Mouse (Mus musculus): ENCODE data around the gene Hist1h3f.

Hist1h3f gene

GRCm38 (mm10) chr13:23518295-23518603 lies 25.6 kb upstream of the Hist1h3f start:
- DNase-seq (ENCODE audit: inconsistent ontology term) = no peak

GRCm38 (mm10) chr13:23518885-23519284 lies 25.0 kb upstream of the Hist1h3f start:
- peak; percentile 72 for DNase-seq (ENCODE audit: inconsistent ontology term)

- DNase-seq (ENCODE audit: inconsistent ontology term) = peak; percentile 80
Observed at GRCm38 (mm10) chr13:23519416-23519815, 24.4 kb upstream of the Hist1h3f start.

- peak; percentile 55 for DNase-seq (ENCODE audit: inconsistent ontology term)
Observed at GRCm38 (mm10) chr13:23521703-23522102, 22.1 kb upstream of the Hist1h3f start.

- DNase-seq (ENCODE audit: inconsistent ontology term) = no peak
Observed at GRCm38 (mm10) chr13:23523976-23524375, 19.9 kb upstream of the Hist1h3f start.

GRCm38 (mm10) chr13:23524654-23525053 lies 19.2 kb upstream of the Hist1h3f start:
- peak; percentile 62 for DNase-seq (ENCODE audit: inconsistent ontology term)

- DNase-seq (ENCODE audit: inconsistent ontology term) = no peak
Observed at GRCm38 (mm10) chr13:23525901-23526300, 18.0 kb upstream of the Hist1h3f start.

- DNase-seq (ENCODE audit: inconsistent ontology term) = peak; percentile 80
Observed at GRCm38 (mm10) chr13:23526312-23526711, 17.5 kb upstream of the Hist1h3f start.

GRCm38 (mm10) chr13:23529005-23529404 lies 14.8 kb upstream of the Hist1h3f start:
- DNase-seq (ENCODE audit: inconsistent ontology term) = no peak

- DNase-seq (ENCODE audit: inconsistent ontology term) = no peak
Observed at GRCm38 (mm10) chr13:23529480-23530165, 14.2 kb upstream of the Hist1h3f start.

GRCm38 (mm10) chr13:23530181-23530900 lies 13.5 kb upstream of the Hist1h3f start:
- peak; percentile 82 for DNase-seq (ENCODE audit: inconsistent ontology term)

- DNase-seq (ENCODE audit: inconsistent ontology term) = peak; percentile 97
Observed at GRCm38 (mm10) chr13:23530901-23531875, 12.7 kb upstream of the Hist1h3f start, which contains the start of gene Hist1h4h. Hist1h4h (plus strand) TSS chr13:23531050.

GRCm38 (mm10) chr13:23532262-23533075 lies 11.4 kb upstream of the Hist1h3f start:
- DNase-seq (ENCODE audit: inconsistent ontology term) = no peak

GRCm38 (mm10) chr13:23533560-23534367 lies 10.1 kb upstream of the Hist1h3f start, which contains the start of gene Hist1h2af:
Hist1h2af (plus strand) TSS chr13:23533906.
- peak; percentile 84 for DNase-seq (ENCODE audit: inconsistent ontology term)

GRCm38 (mm10) chr13:23534368-23535131 lies 9.3 kb upstream of the Hist1h3f start:
- peak; percentile 29 for DNase-seq (ENCODE audit: inconsistent ontology term)

- DNase-seq (ENCODE audit: inconsistent ontology term) = peak; percentile 94
Observed at GRCm38 (mm10) chr13:23535137-23536075, 8.4 kb upstream of the Hist1h3f start, which contains the start of gene Hist1h3g. Hist1h3g (plus strand) TSS chr13:23535422.

- no peak for DNase-seq (ENCODE audit: inconsistent ontology term)
Observed at GRCm38 (mm10) chr13:23536076-23536822, 7.6 kb upstream of the Hist1h3f start.
